Mouse (Mus musculus) left cerebral cortex, adult 18-20 months (tissue): ENCODE data around the gene Duoxa1. TPM values are rescaled to one million over a fixed set of nuclear protein-coding genes. Genes with fewer than 3 reads are reported as not detected.
A peak's percentile ranks its signal among the peaks of the same experiment; 100 is the strongest.
"Not testable (repeated sequence)": the region's sequence is repeated elsewhere in the genome, so short reads cannot be mapped to it uniquely, and the experiment has no call there.

Source experiments
- DNase-seq, 2 experiments: peaks; one replicate each; pipeline ENCODE4 v3.0.0; 2021 to 2022; ENCODE audit warnings: low spot score in 2 of 2, mixed read lengths in 1 of 2
- long read RNA-seq, 2 experiments: library from polyadenylated mRNA; stranded (forward); transcript quantifications; one replicate each; pipeline ENCODE4 v2.0.0; 2021
- total RNA-seq, 2 experiments: library from RNA; stranded (reverse); gene quantifications; 2 replicates each; pipeline ENCODE4 v1.2.3; 2021

The Duoxa1 gene
- total RNA-seq = under 1 TPM in 1 of 2 experiments, not detected in 1; 0.23 TPM
- long read RNA-seq, experiment 1 = 0 reads
- long read RNA-seq, experiment 2 = 0 reads

DNA sequence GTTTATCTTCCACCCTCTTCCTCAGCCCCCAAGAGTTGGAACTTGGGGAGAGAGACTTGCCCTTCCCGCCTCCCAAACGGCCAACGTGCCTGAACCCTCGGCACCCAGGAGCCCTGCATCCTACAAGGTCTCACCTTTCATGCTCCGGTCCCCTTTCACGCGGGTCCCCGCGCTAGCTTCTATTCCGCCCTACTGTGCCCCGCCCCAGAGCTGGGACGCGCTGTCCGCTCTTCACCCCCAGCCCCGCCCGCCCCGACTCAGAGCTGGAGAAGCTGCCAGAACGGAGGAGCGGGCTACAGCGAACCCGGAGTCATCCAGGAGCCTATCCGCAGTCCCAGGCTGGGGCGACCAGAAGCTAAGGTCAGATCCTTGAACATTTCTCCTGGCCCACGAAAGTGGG, at the start of gene Duoxa1:
Gene Duoxa1 (minus strand): TSS at position 195 of the 400 bp plus-strand sequence.
- no peak for DNase-seq

DNA sequence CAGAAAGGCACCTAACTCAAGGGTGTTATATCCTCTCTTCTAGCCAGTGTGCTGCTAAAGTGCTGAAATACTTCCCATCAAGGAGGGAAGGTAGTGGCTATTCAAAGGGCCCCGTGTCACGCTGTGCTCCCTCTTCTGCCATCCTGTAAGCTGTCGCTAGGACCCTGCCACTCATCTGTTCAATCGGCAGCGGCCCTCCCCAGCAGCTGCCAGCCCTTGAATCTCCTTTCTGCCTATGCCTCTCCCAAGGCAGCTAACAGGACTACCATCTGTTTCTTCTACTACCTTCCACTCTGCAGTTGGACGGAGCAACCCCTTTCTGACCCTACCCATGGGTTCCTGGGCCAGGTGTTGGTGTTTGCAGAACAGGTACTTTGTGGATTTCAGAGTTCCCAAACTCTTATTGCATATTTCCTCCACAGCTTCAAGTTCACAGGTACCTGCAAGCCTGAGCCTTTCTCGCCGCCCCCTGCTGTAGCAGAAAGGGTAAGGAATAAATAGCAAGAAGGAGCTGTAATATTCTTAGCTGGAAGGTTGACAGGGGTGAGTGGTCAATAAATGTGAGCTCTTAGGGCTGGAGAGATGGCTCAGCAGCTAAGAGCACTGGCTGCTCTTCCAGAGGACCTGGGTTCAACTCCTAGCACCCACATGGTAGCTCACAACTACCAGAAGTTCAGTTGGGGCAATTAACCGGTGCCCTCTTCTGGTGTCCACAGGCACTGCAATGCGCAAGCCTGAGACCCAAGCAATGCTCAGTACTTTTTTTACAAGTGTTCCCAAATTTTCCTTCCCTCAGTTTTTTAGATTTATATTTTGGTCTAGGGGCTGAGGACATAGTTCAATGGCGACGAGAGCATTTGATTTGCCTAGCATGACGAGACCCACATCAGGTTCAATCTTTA, 49.3 kb upstream of the Duoxa1 start:
- DNase-seq = no peak

GRCm38 (mm10) chr2:122361868-122362621, 48.5 kb upstream of the Duoxa1 start:
- no peak for DNase-seq

GRCm38 (mm10) chr2:122361181-122361580, 47.7 kb upstream of the Duoxa1 start:
- DNase-seq = no peak

DNA sequence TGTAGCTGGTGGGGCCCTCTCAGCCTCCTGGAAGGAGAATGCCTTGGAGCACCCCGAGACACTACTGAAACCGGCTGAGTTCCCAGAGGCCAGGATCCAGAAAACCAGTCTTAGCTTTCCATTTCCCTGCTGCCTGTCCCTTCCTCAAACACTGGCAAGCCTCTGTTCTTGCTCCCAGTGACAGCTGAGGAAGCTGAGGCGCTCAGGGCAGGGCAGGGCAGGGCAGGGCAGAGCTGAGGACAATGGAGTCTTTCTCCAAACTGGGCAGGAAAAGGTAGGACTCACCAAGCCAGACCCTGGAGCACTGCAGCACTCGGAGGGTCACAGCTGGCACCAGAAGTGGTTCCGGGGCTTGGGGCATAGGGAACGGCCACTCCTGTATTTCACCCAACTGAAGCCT, 46.8 kb upstream of the Duoxa1 start:
- DNase-seq = no peak

DNA sequence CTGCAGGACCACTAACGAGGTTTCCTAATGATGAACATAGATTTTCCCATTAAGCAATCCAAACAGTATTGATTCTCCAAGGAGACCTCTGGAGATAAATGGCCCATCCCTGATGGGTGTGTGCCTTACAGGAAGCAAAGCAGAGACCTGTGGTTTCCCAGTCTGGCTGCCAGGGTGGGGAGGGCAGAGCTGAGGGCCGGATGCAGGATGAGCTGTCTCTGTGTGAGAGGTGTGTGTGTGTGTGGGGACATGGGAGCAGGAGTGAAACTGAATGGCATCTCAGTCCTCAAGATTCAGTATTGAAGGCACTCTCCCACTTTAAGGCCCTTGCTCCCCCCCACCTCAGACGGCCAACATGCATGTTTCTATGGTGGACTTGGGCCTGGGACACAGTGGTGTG, 42.7 kb upstream of the Duoxa1 start:
- DNase-seq = no peak

GRCm38 (mm10) chr2:122355389-122355788, 41.9 kb upstream of the Duoxa1 start:
- DNase-seq = no peak

DNA sequence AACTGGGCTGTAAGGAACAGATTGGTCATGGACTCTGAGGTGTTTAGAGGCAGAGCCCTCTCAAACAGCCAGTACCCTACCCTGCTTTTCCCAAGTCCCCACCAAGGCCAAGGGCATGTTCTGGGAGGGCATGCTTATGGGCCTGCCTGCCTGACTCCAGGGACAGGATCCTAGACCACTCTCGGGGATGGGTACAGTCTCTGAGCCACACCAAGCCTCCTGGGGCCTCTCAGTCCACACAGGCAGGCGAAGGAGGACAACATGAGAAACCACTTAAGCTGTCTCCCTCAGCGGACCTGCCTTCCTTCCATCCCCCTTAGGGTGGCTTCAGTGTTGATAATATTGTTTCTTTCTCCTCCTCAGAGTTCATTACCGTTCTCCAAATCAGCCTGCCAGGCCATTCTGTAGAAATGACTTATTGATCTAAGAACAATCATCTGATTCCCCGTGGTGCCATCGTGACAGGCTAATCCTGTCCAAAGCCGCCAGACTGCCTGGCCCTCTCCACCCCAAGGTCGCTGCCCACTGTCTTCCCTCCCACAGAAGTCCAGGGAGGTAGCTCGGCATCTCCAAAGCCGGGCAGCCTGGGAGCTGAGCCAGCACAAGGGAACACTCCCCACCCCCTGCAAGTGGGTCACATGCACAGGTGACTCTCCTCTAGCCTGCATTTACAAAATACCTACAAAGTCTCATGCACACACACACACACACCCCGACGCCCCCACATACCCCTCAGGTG, 40.8 kb upstream of the Duoxa1 start:
- no peak for DNase-seq

DNA sequence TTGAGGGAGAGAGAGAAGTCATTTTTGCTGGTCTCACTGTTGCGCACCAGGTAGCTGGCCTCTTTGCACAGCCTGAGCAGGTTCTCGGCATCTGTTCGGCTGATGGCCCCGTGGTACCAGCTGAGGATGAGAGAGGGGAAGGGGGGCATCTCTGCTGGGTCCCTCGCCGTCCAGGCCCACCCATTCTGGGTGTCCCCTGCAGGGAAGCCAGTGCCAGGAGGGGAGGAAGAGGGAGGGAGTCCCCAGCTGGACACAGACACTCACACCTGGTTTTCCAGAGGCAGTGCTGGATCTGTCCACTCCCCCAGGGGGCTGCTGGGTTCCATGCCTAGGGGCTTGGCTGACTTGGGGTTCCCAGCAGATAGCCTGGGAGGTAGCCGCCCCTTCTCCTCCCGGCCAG, 40.2 kb upstream of the Duoxa1 start:
- no peak for DNase-seq

- no peak for DNase-seq
Observed at GRCm38 (mm10) chr2:122352992-122353391, 39.5 kb upstream of the Duoxa1 start.

DNA sequence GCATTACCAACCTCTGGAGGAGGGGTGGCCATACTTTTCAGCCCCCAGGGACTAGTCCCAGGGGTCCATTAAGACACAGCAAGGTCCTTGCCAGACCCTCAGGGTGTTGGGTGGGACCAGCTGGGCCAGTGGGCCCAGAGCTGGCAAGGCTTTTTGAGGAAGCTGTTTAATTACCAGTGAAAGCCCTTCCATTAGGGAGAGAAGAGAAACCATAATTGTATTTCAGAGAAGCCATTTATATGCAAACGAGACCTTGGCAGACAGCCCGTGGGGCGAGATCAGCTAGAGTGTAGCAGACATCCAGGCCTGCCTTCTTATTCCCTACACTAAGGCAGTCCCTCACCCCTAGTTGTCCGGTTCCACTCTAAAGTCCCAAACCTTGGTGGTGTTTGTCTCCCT, 38.4 kb upstream of the Duoxa1 start:
- peak; percentile 48 to 58 for DNase-seq

DNA sequence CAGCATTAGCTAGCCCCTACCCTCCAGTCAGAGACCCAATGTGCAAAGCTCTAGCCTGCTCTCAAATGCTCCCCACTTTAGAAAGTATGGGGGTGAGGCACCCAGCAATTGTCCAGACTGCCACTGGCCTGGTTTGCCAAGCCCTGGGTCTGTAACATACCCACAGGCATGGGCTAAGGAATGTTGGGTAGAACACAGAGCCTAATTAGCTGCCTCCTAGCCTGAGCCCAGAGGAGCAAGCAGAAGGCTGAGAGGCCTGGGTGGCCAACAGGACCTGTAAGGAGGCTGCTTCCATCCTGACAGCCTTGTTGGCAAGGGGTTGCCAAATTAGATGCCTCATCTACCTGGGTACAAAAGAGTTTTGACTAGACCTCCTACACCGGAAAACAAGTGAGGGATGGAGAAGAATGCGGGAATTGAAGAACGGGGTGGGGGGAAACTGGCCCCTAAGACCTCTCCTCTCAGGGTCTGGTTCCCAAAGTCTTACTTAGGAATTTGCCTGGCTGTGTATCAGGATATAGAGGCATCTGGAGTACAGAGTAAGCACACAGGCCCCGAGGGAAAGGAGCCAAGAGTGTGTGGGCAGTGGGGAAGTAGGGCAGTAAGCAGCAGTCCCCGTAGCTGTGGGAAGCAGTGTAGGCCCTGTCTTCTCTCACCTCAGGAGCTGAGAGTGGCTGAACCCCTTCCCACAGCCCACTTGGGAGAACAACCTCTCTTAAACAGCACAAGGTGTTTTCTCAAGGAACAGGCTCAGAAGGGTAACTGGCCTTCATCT, 37.8 kb upstream of the Duoxa1 start:
- peak; percentile 85 to 86 for DNase-seq

DNA sequence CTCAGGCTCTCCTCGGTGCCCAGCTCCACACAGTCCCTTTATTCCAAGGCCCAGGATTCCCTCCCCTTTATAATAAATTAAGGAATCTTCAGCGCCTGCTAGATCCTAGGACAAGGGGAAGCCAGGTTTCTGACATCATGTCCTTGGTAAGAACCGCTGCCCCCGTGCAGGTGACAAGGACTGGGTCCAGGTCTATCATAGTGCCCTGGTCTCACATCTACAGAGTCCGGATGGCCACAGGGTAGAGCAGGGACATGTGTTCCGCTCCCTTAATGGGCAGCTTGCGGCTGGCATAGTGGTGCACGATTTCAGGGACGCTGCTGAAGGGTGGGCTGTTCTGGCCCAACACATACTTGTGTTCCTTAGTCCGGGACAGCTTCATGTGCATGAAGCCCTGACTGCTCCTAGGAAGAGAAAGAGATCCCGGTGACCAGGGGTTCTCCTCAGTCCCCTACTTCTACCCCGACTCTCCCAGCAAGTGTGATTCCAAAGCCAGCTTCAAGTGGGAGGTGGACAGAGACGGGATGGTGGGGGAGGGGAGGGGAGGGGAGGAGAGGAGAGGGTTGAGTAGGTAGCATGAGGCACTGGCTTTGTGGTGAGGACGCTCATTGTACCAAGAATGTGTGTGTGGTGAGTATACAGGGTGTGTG, 35.7 kb upstream of the Duoxa1 start:
- peak; percentile 29 to 32 for DNase-seq

DNA sequence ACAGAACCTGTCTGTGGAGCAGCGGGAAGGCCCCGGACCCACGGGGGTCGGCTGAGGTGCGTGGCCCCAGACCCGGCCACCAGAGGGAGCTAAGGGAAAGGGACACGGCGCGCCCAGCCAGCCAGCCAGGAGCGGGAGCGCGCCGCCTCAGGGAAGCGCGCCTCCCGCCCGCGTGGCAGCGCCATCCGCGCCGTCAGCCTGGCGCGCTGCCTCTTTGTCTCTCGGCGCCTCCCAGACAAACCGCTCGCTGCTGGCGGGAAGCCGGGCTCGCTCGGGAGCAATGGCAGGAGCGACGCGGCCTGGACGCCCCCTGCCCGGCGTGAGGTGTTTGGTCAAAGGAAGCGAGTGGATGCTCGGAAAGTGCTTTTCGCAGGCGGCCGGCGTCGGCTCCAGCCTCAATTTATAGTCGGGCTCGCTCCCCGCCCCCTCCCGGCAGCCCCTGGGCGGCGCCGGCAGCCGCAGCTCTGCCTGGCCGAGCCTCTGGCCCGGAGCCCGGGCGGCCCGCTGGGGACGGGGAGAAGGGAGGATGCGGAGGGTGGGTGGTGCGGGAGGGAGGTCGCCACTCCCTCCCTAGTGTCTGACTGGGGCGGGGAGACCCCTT, 35.1 kb upstream of the Duoxa1 start:
- DNase-seq = peak; percentile 87 to 90

- DNase-seq = no peak
Observed at GRCm38 (mm10) chr2:122347257-122347656, 33.7 kb upstream of the Duoxa1 start.

- not testable (repeated sequence) for DNase-seq
Observed at GRCm38 (mm10) chr2:122346164-122346563, 32.6 kb upstream of the Duoxa1 start.

DNA sequence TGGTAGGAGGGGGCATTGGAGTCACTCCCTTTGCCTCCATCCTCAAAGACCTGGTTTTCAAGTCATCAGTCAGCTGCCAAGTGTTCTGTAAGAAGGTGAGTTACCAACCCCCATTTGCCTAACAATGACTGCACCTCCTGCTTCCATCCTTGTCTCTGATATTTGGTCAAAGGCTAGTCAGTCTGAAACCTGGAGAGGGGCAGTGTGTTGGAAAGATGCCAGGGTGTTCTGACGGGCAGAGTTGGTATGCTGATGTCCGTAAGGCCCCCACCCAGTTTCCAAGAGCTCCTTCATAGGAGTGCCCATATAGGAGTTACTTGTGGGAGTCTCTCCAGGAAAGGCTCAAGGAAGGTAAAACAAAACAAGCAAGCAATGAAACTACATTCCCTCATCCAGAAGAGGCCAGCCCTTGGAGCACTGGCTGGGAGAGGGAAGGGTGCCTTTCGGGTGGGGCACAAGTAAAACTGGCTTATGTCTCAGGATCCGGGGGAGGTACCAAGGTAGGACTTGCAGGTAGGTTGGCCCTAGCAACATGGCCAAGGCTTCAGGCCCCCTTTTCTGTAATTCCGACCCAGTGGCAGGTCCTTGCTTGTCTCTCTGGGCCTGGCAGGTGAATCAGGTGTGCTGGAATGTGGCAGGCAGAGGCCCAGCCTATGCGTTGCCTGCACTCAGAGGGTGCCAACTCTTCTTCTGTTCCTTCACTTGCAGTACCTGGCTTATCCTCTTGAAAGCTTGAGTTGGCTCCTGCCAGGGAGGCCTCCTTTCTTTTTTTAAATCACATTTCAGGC, 31.8 kb upstream of the Duoxa1 start:
- no peak for DNase-seq

DNA sequence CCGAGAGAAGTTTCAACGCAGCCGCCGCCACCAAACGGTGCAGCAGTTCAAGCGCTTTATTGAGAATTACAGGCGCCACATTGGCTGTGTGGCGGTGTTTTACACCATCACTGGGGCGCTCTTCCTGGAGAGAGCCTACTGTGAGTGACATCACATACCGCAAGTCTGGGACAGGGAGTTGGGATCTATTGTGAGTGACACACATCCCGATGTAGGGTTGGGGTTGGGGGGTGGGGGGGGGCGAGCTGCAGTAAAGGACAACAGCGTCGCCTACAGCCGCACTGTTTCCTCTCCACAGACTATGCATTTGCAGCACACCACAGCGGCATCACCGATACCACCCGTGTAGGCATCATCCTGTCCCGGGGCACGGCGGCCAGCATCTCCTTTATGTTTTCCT, 23.8 kb upstream of the Duoxa1 start:
- DNase-seq = no peak

DNA sequence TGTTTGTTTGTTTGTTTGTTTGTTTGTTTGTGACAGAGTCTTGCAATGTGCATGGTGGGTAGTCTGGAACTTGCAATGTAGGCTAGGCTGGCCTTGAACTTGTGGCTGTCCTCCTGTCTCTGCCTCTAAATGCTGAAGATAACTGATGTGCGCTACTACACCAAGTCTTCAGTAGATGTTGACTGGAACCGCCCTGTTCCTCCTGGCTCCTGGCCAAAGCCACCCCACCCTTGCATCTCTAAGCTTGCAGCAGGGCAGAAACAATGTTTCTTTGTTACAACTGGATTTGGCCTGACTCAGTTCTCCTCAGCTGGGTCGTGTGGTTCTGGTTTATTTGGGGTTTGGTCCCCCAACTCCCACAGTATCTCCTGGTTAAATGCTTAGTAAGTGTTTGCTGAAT, 20.6 kb upstream of the Duoxa1 start:
- DNase-seq = no peak
